Comparison of ENCODE assay signal across 19 mouse cellular contexts in the genomic region with DNA sequence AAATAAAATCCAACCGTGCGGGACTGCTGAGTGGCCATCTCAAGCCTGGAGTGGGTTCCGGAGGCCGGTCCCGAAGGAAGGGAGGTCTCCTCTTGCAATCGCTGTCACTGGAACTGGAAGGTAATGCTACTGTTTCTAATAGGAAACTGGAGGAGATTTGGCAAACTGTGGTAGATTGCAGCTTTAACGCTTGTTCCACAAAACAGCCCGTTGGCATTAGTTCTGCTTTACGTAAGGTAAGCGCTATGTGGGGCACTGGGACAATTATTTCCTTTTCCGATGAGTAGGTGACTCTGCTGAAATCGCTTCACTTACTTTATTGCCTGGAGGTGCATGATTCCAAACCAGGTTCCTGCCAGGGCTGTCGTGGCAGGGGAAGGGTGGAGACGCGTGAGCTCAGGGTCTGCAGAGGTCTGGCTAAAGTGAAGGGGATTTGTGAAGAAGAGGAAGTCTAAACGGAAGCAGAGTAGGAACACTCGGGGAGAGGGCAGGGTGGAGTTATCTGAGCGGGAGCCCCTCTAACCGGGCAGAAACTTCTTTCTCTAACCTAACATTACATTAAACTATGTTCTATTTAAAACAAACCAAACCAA.
DNase-seq lines count a peak whose midpoint lies in the region; ATAC-seq and TF ChIP-seq lines count a peak whose summit lies in the region.
"Had no signal": no experiment of that assay in that cellular context is flagged by ENCODE, and none has a peak within 500 bp of the region (broad histone marks: within the 10 kb centered on the region; RNA-seq: fewer than 3 reads in every experiment).

No protein-coding gene starts in this region.

- H3K4me1 ChIP-seq in heart, embryonic 15.5 days (replicated peaks), result no peaks in the 10 kb centered on the region
- peaks cover 2% of the 10 kb centered on the region for H3K4me1 ChIP-seq in bone marrow, adult 2 months (ENCODE audit: control insufficient read depth, insufficient read depth, low read length)
- no peaks in the 10 kb centered on the region for H3K4me1 ChIP-seq in liver, postnatal 0 days (ENCODE audit: insufficient read depth)
- no peaks in the 10 kb centered on the region for H3K4me1 ChIP-seq in hindbrain, embryonic 16.5 days (ENCODE audit: control insufficient read depth, insufficient read depth, low read depth, low read length)
- H3K4me1 ChIP-seq: hindbrain, embryonic 10.5 days; midbrain, embryonic 10.5 days; neural tube, embryonic 12.5 days had no signal

- no peak overlapping the region for H3K9ac ChIP-seq in heart, embryonic 15.5 days
- no peak overlapping the region for H3K9ac ChIP-seq in liver, postnatal 0 days (replicated peaks)
- no peak overlapping the region for H3K9ac ChIP-seq in hindbrain, embryonic 16.5 days (ENCODE audit: low read depth, low read length)
- H3K9ac ChIP-seq: neural tube, embryonic 12.5 days had no signal

- no peaks in the 10 kb centered on the region for H3K27me3 ChIP-seq in heart, embryonic 15.5 days
- H3K27me3 ChIP-seq in liver, postnatal 0 days (ENCODE audit: insufficient read depth, low read length), result no peaks in the 10 kb centered on the region
- no peaks in the 10 kb centered on the region for H3K27me3 ChIP-seq in hindbrain, embryonic 16.5 days (replicated peaks; ENCODE audit: control insufficient read depth, insufficient read depth, low read length)
- H3K27me3 ChIP-seq: neural tube, embryonic 12.5 days had no signal

- no peak for DNase-seq in heart, adult 18-20 months
- peak; percentile 7 for DNase-seq in c-Kit-positive CD71-negative TER-119-negative erythroid progenitor cells, embryonic 14.5 days (ENCODE audit: low read depth)
- DNase-seq in liver, postnatal 0 days, result no peak
- DNase-seq in right cerebral cortex, adult 18-20 months, result no peak
- DNase-seq: cerebellum, adult 11 months; cerebellum, postnatal 36 days; kidney, adult 8-10 months; kidney, postnatal 36 days; right cerebral cortex, postnatal 25 days; thymus, postnatal 4 days had no signal

- ATAC-seq in heart, embryonic 15.5 days (replicated peaks; ENCODE audit: insufficient number of reproducible peaks, insufficient read depth, low FRiP score, low read depth), result no peak
- ATAC-seq in liver, postnatal 0 days, result no peak
- no peak for ATAC-seq in hindbrain, embryonic 16.5 days
- ATAC-seq: CD4-positive, CD25-positive, alpha-beta regulatory T cell, adult 4 months; inflammation-experienced regulatory T-cells, adult 6 months had no signal

- WGBS in heart, embryonic 15.5 days, result 71% methylated on average over 19 of the region's 19 CpGs
- WGBS in bone marrow, adult 2 months, result 17% methylated on average over 19 of the region's 19 CpGs
- WGBS in liver, postnatal 0 days (ENCODE audit: insufficient replicate concordance), result 52% methylated on average over 19 of the region's 19 CpGs
- 86% methylated on average over 19 of the region's 19 CpGs for WGBS in hindbrain, embryonic 16.5 days

- 0 out of 2 replicates have a peak overlapping the region, but pooled peaks have one; percentile 13 for H3K4me2 ChIP-seq in heart, embryonic 15.5 days
- peak overlapping the region; percentile 55 for H3K4me2 ChIP-seq in liver, postnatal 0 days (ENCODE audit: low read depth, low read length)
- H3K4me2 ChIP-seq in hindbrain, embryonic 16.5 days (ENCODE audit: low read length), result no peak overlapping the region
- H3K4me2 ChIP-seq: neural tube, embryonic 12.5 days had no signal

- TF ChIP-seq POLR2A in bone marrow, adult 2 months (IDR thresholded peaks at IDR 0.05; ENCODE audit: borderline replicate concordance, control insufficient read depth, low read depth, low read length), result no peak

- H3K36me3 ChIP-seq in heart, embryonic 15.5 days, result no peaks in the 10 kb centered on the region
- no peaks in the 10 kb centered on the region for H3K36me3 ChIP-seq in liver, postnatal 0 days (replicated peaks; ENCODE audit: insufficient read depth, low read length)
- H3K36me3 ChIP-seq in hindbrain, embryonic 16.5 days (ENCODE audit: control insufficient read depth, insufficient read depth, low read length), result no peaks in the 10 kb centered on the region
- H3K36me3 ChIP-seq: G1E had no signal

- no peak overlapping the region for H3K27ac ChIP-seq in heart, embryonic 15.5 days
- no peak overlapping the region for H3K27ac ChIP-seq in bone marrow, adult 2 months (ENCODE audit: control insufficient read depth, insufficient read depth, low read depth, low read length, poor library complexity)
- no peak overlapping the region for H3K27ac ChIP-seq in liver, postnatal 0 days (ENCODE audit: low read depth)
- H3K27ac ChIP-seq in hindbrain, embryonic 16.5 days (ENCODE audit: low read depth, low read length), result no peak overlapping the region
- H3K27ac ChIP-seq: hindbrain, embryonic 10.5 days; midbrain, embryonic 10.5 days; neural tube, embryonic 12.5 days had no signal

- no peaks in the 10 kb centered on the region for H3K9me3 ChIP-seq in heart, embryonic 15.5 days (replicated peaks)
- no peaks in the 10 kb centered on the region for H3K9me3 ChIP-seq in liver, postnatal 0 days (ENCODE audit: low read length)
- H3K9me3 ChIP-seq in hindbrain, embryonic 16.5 days (ENCODE audit: control insufficient read depth, low read length), result no peaks in the 10 kb centered on the region
- H3K9me3 ChIP-seq: hindbrain, embryonic 10.5 days; midbrain, embryonic 10.5 days; neural tube, embryonic 12.5 days had no signal

- no peak for TF ChIP-seq EP300 in liver, postnatal 0 days (IDR thresholded peaks at IDR 0.05; ENCODE audit: low read depth)

- peak overlapping the region; percentile 7; the same call in 1 of the 2 replicates for H3K4me3 ChIP-seq in heart, embryonic 15.5 days
- peak overlapping the region; percentile 38 for H3K4me3 ChIP-seq in bone marrow, adult 2 months (replicated peaks; ENCODE audit: control insufficient read depth, low read depth, low read length)
- H3K4me3 ChIP-seq in liver, postnatal 0 days (ENCODE audit: low read depth, low read length), result peak overlapping the region; percentile 3; the same call in 1 of the 2 replicates
- H3K4me3 ChIP-seq in hindbrain, embryonic 16.5 days (ENCODE audit: low read length), result no peak overlapping the region
- H3K4me3 ChIP-seq: hindbrain, embryonic 10.5 days; midbrain, embryonic 10.5 days; neural tube, embryonic 12.5 days had no signal

- TF ChIP-seq CTCF in bone marrow, adult 2 months (IDR thresholded peaks at IDR 0.05; ENCODE audit: control insufficient read depth, insufficient read depth, low read length), result no peak
- no peak for TF ChIP-seq CTCF in liver, postnatal 0 days (IDR thresholded peaks at IDR 0.05; ENCODE audit: low read depth)
